In genomic region chr16:6430981-6431380, GRCm38 (mm10) we compare ENCODE assay signal across 16 mouse cellular contexts.
DNase-seq lines count a peak whose midpoint lies in the region; ATAC-seq and TF ChIP-seq lines count a peak whose summit lies in the region.
"Had no signal": no experiment of that assay in that cellular context is flagged by ENCODE, and none has a peak within 500 bp of the region (broad histone marks: within the 10 kb centered on the region; RNA-seq: fewer than 3 reads in every experiment).

No protein-coding gene starts in this region.

- no peak overlapping the region for H3K27ac ChIP-seq in cortical plate, adult 2 months (ENCODE audit: insufficient read depth, low read length)
- H3K27ac ChIP-seq in midbrain, embryonic 14.5 days (replicated peaks; ENCODE audit: low read depth, low read length), result no peak overlapping the region
- H3K27ac ChIP-seq: embryonic facial prominence, embryonic 12.5 days; forebrain, embryonic 12.5 days; limb, embryonic 15.5 days; neural tube, embryonic 12.5 days had no signal

- DNase-seq in frontal cortex, postnatal 25 days (ENCODE audit: low spot score in 2 of 2), result no peak
- DNase-seq in cerebellum, adult 11 months, result peak; percentile 61
- peak; percentile 71 for DNase-seq in right cerebral cortex, adult 18-20 months
- DNase-seq in urinary bladder, postnatal 25 days (ENCODE audit: low spot score), result no peak
- no peak for DNase-seq in midbrain, embryonic 14.5 days
- no peak for DNase-seq in adrenal gland, adult 8-10 months
- DNase-seq: kidney, adult 18-20 months; lung, postnatal 14 days; thymus, adult 18-20 months had no signal

- no peaks in the 10 kb centered on the region for H3K36me3 ChIP-seq in midbrain, embryonic 14.5 days (ENCODE audit: control insufficient read depth, insufficient read depth, low read length)
- H3K36me3 ChIP-seq: embryonic facial prominence, embryonic 12.5 days; forebrain, embryonic 12.5 days; limb, embryonic 15.5 days; neural tube, embryonic 12.5 days had no signal

- 95% methylated on average over 2 of the region's 2 CpGs for WGBS in midbrain, embryonic 14.5 days

- H3K4me1 ChIP-seq in cortical plate, adult 2 months (ENCODE audit: control insufficient read depth, insufficient read depth, low read length), result peaks cover 13% of the 10 kb centered on the region
- peaks cover 8% of the 10 kb centered on the region; the same call in 1 of the 2 replicates for H3K4me1 ChIP-seq in midbrain, embryonic 14.5 days (ENCODE audit: control insufficient read depth, insufficient read depth, low read length)
- H3K4me1 ChIP-seq: embryonic facial prominence, embryonic 12.5 days; forebrain, embryonic 12.5 days; limb, embryonic 15.5 days; neural tube, embryonic 12.5 days had no signal

- no peaks in the 10 kb centered on the region for H3K27me3 ChIP-seq in midbrain, embryonic 14.5 days (ENCODE audit: control insufficient read depth, insufficient read depth, low read length)
- H3K27me3 ChIP-seq: embryonic facial prominence, embryonic 12.5 days; forebrain, embryonic 12.5 days; limb, embryonic 15.5 days; neural tube, embryonic 12.5 days had no signal

- ATAC-seq in frontal cortex, adult (ENCODE audit: low TSS enrichment), result peak; percentile 84
- ATAC-seq in midbrain, embryonic 14.5 days (ENCODE audit: low FRiP score, low TSS enrichment), result no peak

- no peak overlapping the region for H3K4me2 ChIP-seq in midbrain, embryonic 14.5 days (ENCODE audit: low read length)
- H3K4me2 ChIP-seq: embryonic facial prominence, embryonic 12.5 days; forebrain, embryonic 12.5 days; limb, embryonic 15.5 days; midbrain, embryonic 11.5 days; neural tube, embryonic 12.5 days had no signal

- H3K4me3 ChIP-seq in cortical plate, adult 2 months (ENCODE audit: insufficient read depth, low read length), result no peak overlapping the region
- H3K4me3 ChIP-seq in midbrain, embryonic 14.5 days (replicated peaks; ENCODE audit: low read depth, low read length), result no peak overlapping the region
- H3K4me3 ChIP-seq: embryonic facial prominence, embryonic 12.5 days; forebrain, embryonic 12.5 days; limb, embryonic 15.5 days; neural tube, embryonic 12.5 days had no signal

- no peak overlapping the region for H3K9ac ChIP-seq in midbrain, embryonic 14.5 days (replicated peaks; ENCODE audit: low read length)
- H3K9ac ChIP-seq: embryonic facial prominence, embryonic 12.5 days; forebrain, embryonic 12.5 days; limb, embryonic 15.5 days; neural tube, embryonic 12.5 days had no signal

- no peak for TF ChIP-seq POLR2A in cortical plate, adult 2 months (IDR thresholded peaks at IDR 0.05; ENCODE audit: extremely low read depth, insufficient read depth, low read length)

- TF ChIP-seq CTCF in cortical plate, adult 2 months (IDR thresholded peaks at IDR 0.05; ENCODE audit: extremely low read depth, insufficient read depth, low read length), result peak; percentile 61

- no peaks in the 10 kb centered on the region for H3K9me3 ChIP-seq in midbrain, embryonic 14.5 days (ENCODE audit: control insufficient read depth, low read length)
- H3K9me3 ChIP-seq: embryonic facial prominence, embryonic 12.5 days; forebrain, embryonic 12.5 days; limb, embryonic 15.5 days; neural tube, embryonic 12.5 days had no signal

Comparison
In these comparisons a context has a peak if more than half of its experiments do, and no peak if none do; other contexts are left out.
1. DNase-seq: peak in cerebellum, adult 11 months (single experiment) and right cerebral cortex, adult 18-20 months (single experiment); none in frontal cortex, postnatal 25 days (0 of 2), urinary bladder, postnatal 25 days (single experiment), midbrain, embryonic 14.5 days (single experiment) and adrenal gland, adult 8-10 months (single experiment).